Mouse (Mus musculus) neural tube, embryonic 14.5 days (tissue): ENCODE measurements at regions not wholly inside any gene's neighbourhood (a gene's known extent, or its start where the extent isn't known, plus 50 kb on each side); places are given as distances from the start of the nearest gene placed in this dataset.

ENCODE experiments used
- ATAC-seq: fragments of 200-750 bp; cut with Nextera tagmentation; 2 replicates; pipeline ENCODE4 v1.8.0; 2017; ENCODE audit warnings: low read depth, mild to moderate bottlenecking, moderate TSS enrichment, moderate library complexity
- H3K27ac ChIP-seq: fragments of 300-500 bp; sonication (generic); 2 replicates; pipeline ENCODE4 v1.5.1; 2014; ENCODE audit warnings: low read depth, mild to moderate bottlenecking, control low read depth, low read length, moderate library complexity, mixed read lengths
- H3K27me3 ChIP-seq: fragments of 300-500 bp; sonication (generic); 2 replicates; pipeline ENCODE4 v1.6.1; 2014; ENCODE audit warnings: low read length; ENCODE audit not compliant: control insufficient read depth, insufficient read depth
- H3K36me3 ChIP-seq: fragments of 300-500 bp; sonication (generic); 2 replicates; pipeline ENCODE4 v1.6.1; 2014; ENCODE audit warnings: low read length, mixed read lengths; ENCODE audit not compliant: control insufficient read depth, insufficient read depth
- H3K4me1 ChIP-seq: fragments of 300-500 bp; sonication (generic); 2 replicates; pipeline ENCODE4 v1.6.1; 2014; ENCODE audit warnings: low read length; ENCODE audit not compliant: control insufficient read depth, insufficient read depth
- H3K4me2 ChIP-seq: fragments of 300-500 bp; sonication (generic); 2 replicates; pipeline ENCODE4 v1.6.1; 2014; ENCODE audit warnings: mild to moderate bottlenecking, low read depth, low read length, control low read depth
- H3K4me3 ChIP-seq: fragments of 300-500 bp; sonication (generic); 2 replicates; pipeline ENCODE4 v1.5.1; 2014; ENCODE audit warnings: low read depth, low read length, control low read depth, mixed read lengths
- H3K9ac ChIP-seq: fragments of 300-500 bp; sonication (generic); replicated peaks from 2 replicates; pipeline ENCODE4 v1.6.1; 2014; ENCODE audit warnings: low read depth, mild to moderate bottlenecking, control low read depth, low read length, mixed read lengths
- H3K9me3 ChIP-seq: fragments of 300-500 bp; sonication (generic); 2 replicates; pipeline ENCODE4 v1.6.1; 2016; ENCODE audit warnings: low read length; ENCODE audit not compliant: control insufficient read depth
- WGBS: fragments of 180-500 bp; shearing (Covaris S2); extraction: QIAGEN DNeasy Blood & Tissue Kit; methylation state at CpG from one replicate; pipeline ENCODE4 v1.1.7; 2014; 5-methylcytosine and 5-hydroxymethylcytosine counted together

DNA sequence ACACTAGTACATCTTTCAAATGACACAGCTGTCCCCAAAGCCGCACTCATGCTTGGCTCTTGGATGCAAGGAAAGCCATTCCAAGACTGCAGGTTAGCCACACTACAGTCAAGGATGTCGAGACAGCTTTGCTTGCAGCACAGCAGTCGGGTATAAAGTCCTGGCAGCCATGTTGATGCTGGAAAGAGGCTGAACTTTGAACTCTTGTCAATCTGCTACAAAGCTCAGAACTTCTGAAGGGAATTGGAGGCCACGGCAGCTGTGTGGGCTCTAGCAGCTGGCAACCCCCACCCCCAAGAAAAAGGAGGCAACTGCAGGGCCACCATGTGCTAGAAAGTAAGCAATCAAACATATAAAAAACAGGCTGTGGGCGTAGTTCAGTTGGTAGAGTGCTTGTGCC lies 90.0 kb upstream of the Zcchc2 start:
- 90% methylated on average over 5 of the region's 5 CpGs for WGBS

DNA sequence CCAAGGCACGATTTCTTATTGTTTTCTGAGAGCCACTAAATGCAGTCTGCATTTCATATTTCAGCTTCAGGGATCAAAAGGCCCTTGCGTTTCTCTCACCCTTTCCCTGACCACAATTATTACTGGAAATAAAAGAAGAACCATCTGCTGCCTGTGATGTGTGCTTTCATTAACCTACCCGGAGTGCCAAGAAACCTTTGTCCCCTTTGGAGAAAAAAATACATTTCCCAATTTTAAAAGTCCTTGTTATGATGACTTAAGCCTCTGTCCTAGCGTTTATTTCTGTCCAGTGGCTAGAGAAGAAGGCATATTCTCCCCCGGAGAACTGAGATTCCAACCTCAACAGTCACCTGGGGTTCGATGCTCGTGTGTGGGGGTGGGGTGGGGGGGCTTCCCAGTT lies 89.3 kb upstream of the Zcchc2 start:
- no peak for ATAC-seq
- H3K4me1 ChIP-seq, result no peaks in the 10 kb centered on the region
- WGBS, result 82% methylated on average over 7 of the region's 7 CpGs

More for the DNA sequence above, 90.0 kb upstream of the Zcchc2 start:
- no peak for ATAC-seq
- Histone ChIP-seq H3K9ac (no peak overlapping the region), H3K27me3 (no peaks in the 10 kb centered on the region), H3K36me3 (no peaks in the 10 kb centered on the region), H3K4me1 (no peaks in the 10 kb centered on the region), H3K27ac (no peak overlapping the region), H3K4me3 (no peak overlapping the region), H3K4me2 (no peak overlapping the region), H3K9me3 (no peaks in the 10 kb centered on the region)

GRCm38 (mm10) chr1:105903286-105904115 lies 86.7 kb upstream of the Zcchc2 start:
- Histone ChIP-seq H3K4me2 (no peak overlapping the region), H3K4me1 (peaks cover 4% of the 10 kb centered on the region; the same call in 1 of the 2 replicates), H3K27ac (no peak overlapping the region), H3K27me3 (no peaks in the 10 kb centered on the region), H3K36me3 (no peaks in the 10 kb centered on the region), H3K9me3 (no peaks in the 10 kb centered on the region), H3K9ac (no peak overlapping the region), H3K4me3 (no peak overlapping the region)
- WGBS, result 72% methylated on average over 8 of the region's 8 CpGs
- ATAC-seq, result no peak

More for the DNA sequence above, 89.3 kb upstream of the Zcchc2 start:
- no peak overlapping the region for H3K9ac ChIP-seq
- no peaks in the 10 kb centered on the region for H3K36me3 ChIP-seq
- H3K27ac ChIP-seq, result no peak overlapping the region
- H3K27me3 ChIP-seq, result no peaks in the 10 kb centered on the region
- no peaks in the 10 kb centered on the region for H3K9me3 ChIP-seq
- H3K4me2 ChIP-seq, result no peak overlapping the region
- no peak overlapping the region for H3K4me3 ChIP-seq

GRCm38 (mm10) chr1:105904737-105905136 lies 85.5 kb upstream of the Zcchc2 start:
- Histone ChIP-seq H3K4me2 (no peak overlapping the region), H3K4me3 (no peak overlapping the region), H3K9ac (no peak overlapping the region), H3K36me3 (no peaks in the 10 kb centered on the region), H3K27me3 (no peaks in the 10 kb centered on the region), H3K4me1 (peaks cover 6% of the 10 kb centered on the region; the same call in 1 of the 2 replicates), H3K9me3 (no peaks in the 10 kb centered on the region), H3K27ac (no peak overlapping the region)
- WGBS, result 93% methylated on average over 3 of the region's 3 CpGs
- no peak for ATAC-seq

DNA sequence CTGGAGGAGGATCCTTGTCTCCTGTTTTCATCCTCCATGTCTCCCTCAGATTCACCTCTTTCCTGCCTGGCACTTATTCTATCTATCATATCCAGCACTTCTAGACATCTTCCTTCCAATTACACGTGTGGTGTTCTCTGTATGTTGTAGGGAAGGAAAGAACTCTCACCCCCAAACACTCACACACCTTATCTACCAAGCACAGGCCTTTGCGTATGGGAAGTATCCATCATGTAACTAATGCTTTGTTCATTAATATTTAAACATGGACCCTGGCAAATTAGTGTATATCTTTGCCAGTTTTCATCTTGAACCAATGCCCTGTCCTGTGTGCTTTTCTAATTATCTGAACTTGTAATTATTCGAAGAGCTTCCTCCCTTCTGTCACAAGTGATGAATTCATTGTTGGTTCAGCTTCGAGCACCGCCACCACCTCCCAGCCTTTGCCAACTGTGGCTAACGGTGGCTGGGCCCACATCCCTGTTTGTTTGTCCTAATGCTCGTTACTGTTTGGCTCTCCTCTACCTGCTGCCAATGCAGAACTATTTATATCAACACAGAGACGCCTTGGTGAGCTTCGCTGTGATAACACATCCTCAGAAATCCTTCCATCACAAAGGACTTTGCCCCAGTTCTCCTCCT lies 84.3 kb upstream of the Zcchc2 start:
- Histone ChIP-seq H3K9me3 (no peaks in the 10 kb centered on the region), H3K27me3 (no peaks in the 10 kb centered on the region), H3K36me3 (no peaks in the 10 kb centered on the region), H3K27ac (no peak overlapping the region), H3K4me1 (peaks cover 6% of the 10 kb centered on the region; the same call in 1 of the 2 replicates), H3K4me3 (no peak overlapping the region), H3K4me2 (no peak overlapping the region), H3K9ac (no peak overlapping the region)
- ATAC-seq, result no peak
- 61% methylated on average over 9 of the region's 9 CpGs for WGBS

- Histone ChIP-seq H3K27me3 (no peaks in the 10 kb centered on the region), H3K4me3 (no peak overlapping the region), H3K4me1 (peaks cover 6% of the 10 kb centered on the region; the same call in 1 of the 2 replicates), H3K27ac (no peak overlapping the region), H3K9ac (no peak overlapping the region), H3K4me2 (no peak overlapping the region), H3K9me3 (no peaks in the 10 kb centered on the region), H3K36me3 (no peaks in the 10 kb centered on the region)
- no peak for ATAC-seq
- WGBS, result 81% methylated on average over 2 of the region's 2 CpGs
Measured at GRCm38 (mm10) chr1:105906427-105906798, 83.8 kb upstream of the Zcchc2 start.

- Histone ChIP-seq H3K36me3 (no peaks in the 10 kb centered on the region), H3K4me2 (0 out of 2 replicates have a peak overlapping the region, but pooled peaks have one; percentile 2), H3K4me3 (no peak overlapping the region), H3K9me3 (no peaks in the 10 kb centered on the region), H3K27me3 (no peaks in the 10 kb centered on the region), H3K4me1 (peaks cover 6% of the 10 kb centered on the region; the same call in 1 of the 2 replicates), H3K27ac (no peak overlapping the region), H3K9ac (no peak overlapping the region)
- peak; percentile 83 for ATAC-seq
- 15% methylated on average over 15 of the region's 15 CpGs for WGBS
Measured at GRCm38 (mm10) chr1:105908029-105908876, 82.0 kb upstream of the Zcchc2 start.

- Histone ChIP-seq H3K4me3 (no peak overlapping the region), H3K4me1 (peaks cover 6% of the 10 kb centered on the region; the same call in 1 of the 2 replicates), H3K9me3 (no peaks in the 10 kb centered on the region), H3K27ac (no peak overlapping the region), H3K36me3 (no peaks in the 10 kb centered on the region), H3K4me2 (no peak overlapping the region), H3K9ac (no peak overlapping the region), H3K27me3 (no peaks in the 10 kb centered on the region)
- WGBS, result 55% methylated on average over 4 of the region's 4 CpGs
- ATAC-seq, result no peak
Measured at GRCm38 (mm10) chr1:105909121-105909520, 81.1 kb upstream of the Zcchc2 start.
